Mouse (Mus musculus): ENCODE results near the gene Tmem38b.

- no peak for TF ChIP-seq CTCF (IDR thresholded peaks at IDR 0.05)
- no peak for TF ChIP-seq POLR2A (IDR thresholded peaks at IDR 0.05; ENCODE audit: insufficient read depth, low read depth, low read length)
- TF ChIP-seq EP300 (IDR thresholded peaks at IDR 0.05; ENCODE audit: insufficient read depth, low read depth, low read length): no peak
Observed at GRCm38 (mm10) chr4:53818320-53818719, 7.5 kb upstream of the Tmem38b start.

All from heart, adult 2 months (tissue).